Mouse (Mus musculus): ENCODE measurements around the gene Insc. TPM values are rescaled to one million over a fixed set of nuclear protein-coding genes. Genes with fewer than 3 reads are reported as not detected.

Gene Insc
- total and polyA plus RNA-seq, 3 experiments, result not detected

- DNase-seq (ENCODE audit: extremely low read depth), result no peak
- Histone ChIP-seq H3K4me1 (ENCODE audit: control insufficient read depth in 1 of 2, insufficient read depth in 2 of 2) (no peaks in the 10 kb centered on the region), H3K27ac (ENCODE audit: insufficient read depth, low read depth) (no peak overlapping the region), H3K79me2 (replicated peaks; ENCODE audit: control insufficient read depth, extremely low read depth, insufficient read depth, poor library complexity, severe bottlenecking) (no peaks in the 10 kb centered on the region), H3K9me3 (replicated peaks; ENCODE audit: low read length) (no peaks in the 10 kb centered on the region), H3K36me3 (replicated peaks in 1 of 2; ENCODE audit: control insufficient read depth in 1 of 2, insufficient read depth in 1 of 2, low read length in 1 of 2) (no peaks in the 10 kb centered on the region), H3K27me3 (replicated peaks) (no peaks in the 10 kb centered on the region), H3K4me3 (replicated peaks in 1 of 3; ENCODE audit: low read depth in 2 of 3, low read length in 2 of 3, poor library complexity in 1 of 3) (no peak overlapping the region), H3K9ac (ENCODE audit: insufficient read depth, low read depth) (no peak overlapping the region), H3K4me2 (ENCODE audit: insufficient read depth, low read depth, poor library complexity, severe bottlenecking) (no peak overlapping the region)
- in situ Hi-C loops (cut with MboI; ENCODE audit: low pct_ligation_motif_present, low pct_unique_long_range_greater_than_20kb, low sequenced_read_pairs), result no loop called here
- dilution Hi-C loops (cut with MboI; ENCODE audit: extremely low pct_ligation_motif_present, extremely low pct_unique_long_range_greater_than_20kb, low sequenced_read_pairs), result no loop called here
- no peak for TF ChIP-seq POLR2A (IDR thresholded peaks at IDR 0.05; ENCODE audit: low read depth, low read length)
Measured at GRCm38 (mm10) chr7:114805311-114805710, 61.8 kb downstream of the Insc start.

GRCm38 (mm10) chr7:114807343-114807742 is 63.8 kb downstream of the Insc start:
- Histone ChIP-seq H3K4me3 (replicated peaks in 1 of 3; ENCODE audit: low read depth in 2 of 3, low read length in 2 of 3, poor library complexity in 1 of 3) (no peak overlapping the region), H3K27me3 (replicated peaks) (no peaks in the 10 kb centered on the region), H3K27ac (ENCODE audit: insufficient read depth, low read depth) (no peak overlapping the region), H3K4me2 (ENCODE audit: insufficient read depth, low read depth, poor library complexity, severe bottlenecking) (no peak overlapping the region), H3K79me2 (replicated peaks; ENCODE audit: control insufficient read depth, extremely low read depth, insufficient read depth, poor library complexity, severe bottlenecking) (no peaks in the 10 kb centered on the region), H3K4me1 (ENCODE audit: control insufficient read depth in 1 of 2, insufficient read depth in 2 of 2) (no peaks in the 10 kb centered on the region), H3K9me3 (replicated peaks; ENCODE audit: low read length) (no peaks in the 10 kb centered on the region), H3K9ac (ENCODE audit: insufficient read depth, low read depth) (no peak overlapping the region), H3K36me3 (replicated peaks in 1 of 2; ENCODE audit: control insufficient read depth in 1 of 2, insufficient read depth in 1 of 2, low read length in 1 of 2) (no peaks in the 10 kb centered on the region)
- no peak for TF ChIP-seq ZNF384 (IDR thresholded peaks at IDR 0.05; ENCODE audit: low read depth, low read length)
- no peak for TF ChIP-seq USF2 (conservative IDR thresholded peaks at IDR 0.05; ENCODE audit: low read depth, low read length)
- TF ChIP-seq IRF4 (IDR thresholded peaks at IDR 0.05; ENCODE audit: low read depth, low read length), result no peak
- TF ChIP-seq JUND (conservative IDR thresholded peaks at IDR 0.05; ENCODE audit: low read depth, low read length), result no peak
- no peak for TF ChIP-seq TBP (conservative IDR thresholded peaks at IDR 0.05; ENCODE audit: low read depth, low read length)
- no peak for TF ChIP-seq RCOR1 (conservative IDR thresholded peaks at IDR 0.05; ENCODE audit: low read depth, low read length)
- no peak for TF ChIP-seq MXI1 (IDR thresholded peaks at IDR 0.05; ENCODE audit: low read depth, low read length)
- no peak for TF ChIP-seq GABPA (IDR thresholded peaks at IDR 0.05; ENCODE audit: insufficient replicate concordance, low read depth, low read length)
- no peak for TF ChIP-seq ZKSCAN1 (IDR thresholded peaks at IDR 0.05; ENCODE audit: borderline replicate concordance, low read depth, low read length)
- no peak for TF ChIP-seq MEF2A (IDR thresholded peaks at IDR 0.05; ENCODE audit: borderline replicate concordance, low read depth, low read length)
- no peak for TF ChIP-seq POLR2AphosphoS2 (IDR thresholded peaks at IDR 0.05; ENCODE audit: low read depth, low read length)
- TF ChIP-seq MAX (IDR thresholded peaks at IDR 0.05; ENCODE audit: low read length), result no peak
- no peak for TF ChIP-seq USF1 (IDR thresholded peaks at IDR 0.05; ENCODE audit: low read depth, low read length)
- no peak for TF ChIP-seq CHD2 (IDR thresholded peaks at IDR 0.05; ENCODE audit: low read length)
- no peak for TF ChIP-seq ZMIZ1 (IDR thresholded peaks at IDR 0.05; ENCODE audit: low read depth, low read length)
- no peak for TF ChIP-seq KAT2A (IDR thresholded peaks at IDR 0.05; ENCODE audit: insufficient replicate concordance, low read length)
- no peak for TF ChIP-seq JUN (IDR thresholded peaks at IDR 0.05; ENCODE audit: insufficient read depth, low read depth, low read length)
- DNase-seq (ENCODE audit: extremely low read depth), result no peak
- dilution Hi-C loops (cut with MboI; ENCODE audit: extremely low pct_ligation_motif_present, extremely low pct_unique_long_range_greater_than_20kb, low sequenced_read_pairs) (no loop called here), in situ Hi-C loops (cut with MboI; ENCODE audit: low pct_ligation_motif_present, low pct_unique_long_range_greater_than_20kb, low sequenced_read_pairs) (no loop called here)

Data from CH12.LX (cell line).